Mouse (Mus musculus) heart, adult 2 months (tissue): ENCODE results near the gene Fam222a.

Source experiments
- CTCF ChIP-seq: fragments of 200-600 bp; IDR thresholded peaks from 2 replicates; pipeline ENCODE4 v1.8.1; 2022; ENCODE audit warnings: antibody characterized with exemption, mild to moderate bottlenecking, moderate library complexity
- POLR2A ChIP-seq: fragments of 200-500 bp; IDR thresholded peaks from 2 replicates; pipeline ENCODE4 v1.6.1; 2011; ENCODE audit warnings: mild to moderate bottlenecking, low read depth, low read length, control low read depth; ENCODE audit not compliant: insufficient read depth

DNA sequence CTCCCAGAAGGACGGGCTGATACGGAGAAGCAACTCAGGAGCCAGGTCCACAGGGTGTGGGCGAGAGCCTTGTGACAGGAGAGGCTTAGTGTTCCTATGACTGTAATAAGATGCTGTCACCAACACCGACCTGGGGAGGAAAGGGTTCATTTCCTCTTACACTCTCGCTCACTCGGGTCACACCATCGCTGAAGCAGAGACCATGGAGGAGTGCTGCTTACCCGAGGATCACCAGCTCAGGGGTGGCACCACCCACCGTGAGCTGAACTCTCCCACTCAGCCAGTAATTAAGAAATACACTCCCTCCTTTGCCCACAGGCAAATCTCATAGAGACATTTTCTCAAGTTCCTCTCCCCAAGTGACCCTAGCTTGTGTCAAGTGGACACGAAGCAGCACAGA, 20.6 kb downstream of the Fam222a start:
- TF ChIP-seq CTCF: no peak
- no peak for TF ChIP-seq POLR2A
